Mouse (Mus musculus) 3T3-L1 (cell line): ENCODE results near the gene Rrp1b.
A peak's percentile ranks its signal among the peaks of the same experiment; 100 is the strongest.

ENCODE experiments used
- DNase-seq: peaks from one replicate; pipeline ENCODE4 v3.0.0-alpha.2; 2015; ENCODE audit warnings: low read depth, low spot score

The Rrp1b gene

DNA sequence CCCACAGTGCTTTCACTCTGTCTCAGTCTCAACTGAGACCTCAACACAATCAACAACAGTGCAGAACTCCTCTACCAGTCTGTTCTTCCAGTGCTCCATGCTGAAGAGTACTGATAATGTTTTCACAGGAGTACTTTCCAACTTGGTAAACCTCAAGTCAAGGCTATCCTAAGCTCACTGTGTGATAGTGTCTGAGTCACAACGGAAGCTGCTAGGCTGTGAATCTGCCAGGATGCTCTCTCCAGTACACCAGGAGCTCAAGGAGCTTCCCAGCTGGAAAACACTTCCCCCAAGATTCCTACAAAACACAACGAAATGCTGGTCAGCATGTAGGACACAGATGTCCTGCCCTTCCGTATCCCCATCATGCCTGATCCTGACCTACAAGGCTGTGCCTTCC lies 7.6 kb upstream of the Rrp1b start:
- DNase-seq: no peak

- peak; percentile 52 for DNase-seq
These were observed 4.2 kb upstream of the Rrp1b start for GRCm38 (mm10) chr17:32031684-32032083.

- no peak for DNase-seq
These were observed 1.6 kb upstream of the Rrp1b start for GRCm38 (mm10) chr17:32034322-32034721.

- DNase-seq: peak; percentile 49
These were observed 874 bp downstream of the Rrp1b start for GRCm38 (mm10) chr17:32036509-32037438.

DNA sequence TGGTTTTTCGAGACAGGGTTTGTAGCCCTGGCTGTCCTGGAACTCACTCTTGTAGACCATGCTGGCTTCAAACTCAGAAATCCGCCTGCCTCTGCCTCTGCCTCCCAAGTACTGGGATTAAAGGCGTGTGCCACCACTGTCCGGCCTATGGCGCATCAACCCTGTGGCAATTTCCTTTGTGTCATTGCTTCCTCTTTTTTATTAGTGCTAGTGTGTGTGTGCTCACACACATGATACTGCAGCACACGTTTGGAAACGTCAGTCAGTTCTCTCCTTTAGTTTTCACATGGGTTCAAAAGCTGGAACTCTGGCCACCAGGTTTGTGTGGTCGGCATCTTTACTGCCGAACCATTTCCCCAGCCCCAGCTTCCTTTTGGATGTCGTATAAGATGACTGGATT lies 4.4 kb downstream of the Rrp1b start:
- no peak for DNase-seq

GRCm38 (mm10) chr17:32046541-32046940 lies 10.6 kb downstream of the Rrp1b start:
- no peak for DNase-seq

- no peak for DNase-seq
These were observed 12.5 kb downstream of the Rrp1b start for GRCm38 (mm10) chr17:32048351-32048750.

DNA sequence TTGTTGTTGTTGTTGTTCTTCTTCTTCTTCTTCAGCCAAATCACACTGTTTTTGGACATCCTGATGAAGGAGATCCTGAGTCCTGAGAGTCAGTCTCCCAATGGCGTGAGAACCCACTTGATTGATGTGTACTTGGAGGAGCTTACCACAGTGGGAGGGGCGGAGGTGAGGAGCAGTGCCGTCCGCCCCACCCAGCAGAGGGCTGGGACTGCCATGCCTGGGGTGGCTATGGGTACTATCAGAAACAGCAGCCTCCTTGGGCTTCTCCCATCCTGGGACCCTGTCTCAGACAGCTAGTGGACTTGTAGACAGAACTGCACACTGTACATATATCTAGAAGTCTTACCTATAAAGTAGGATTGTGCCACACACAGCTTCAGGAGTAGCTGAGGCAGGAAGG lies 14.0 kb downstream of the Rrp1b start:
- DNase-seq: no peak

DNA sequence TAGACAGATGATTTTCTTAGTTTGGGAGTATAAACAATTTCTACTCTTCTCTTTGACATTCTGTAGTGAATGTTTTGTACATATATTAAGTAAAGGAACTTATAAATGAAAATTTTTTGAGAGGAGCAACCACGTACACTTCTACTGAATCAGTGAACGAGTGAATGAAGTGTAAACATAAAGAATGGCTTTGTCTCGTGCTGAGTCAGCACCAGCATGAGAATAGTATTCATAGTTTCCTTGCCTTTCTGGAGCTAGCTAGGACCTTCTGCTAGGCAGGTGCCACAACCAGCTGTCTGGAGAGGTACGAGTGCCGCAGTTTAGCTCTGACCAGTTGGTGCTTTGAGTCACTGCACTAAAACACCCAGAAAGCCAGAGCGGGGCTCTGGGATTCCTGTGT lies 14.7 kb downstream of the Rrp1b start:
- no peak for DNase-seq

GRCm38 (mm10) chr17:32052237-32053080 lies 16.6 kb downstream of the Rrp1b start:
- no peak for DNase-seq

- DNase-seq: no peak
These were observed 17.8 kb downstream of the Rrp1b start for GRCm38 (mm10) chr17:32053677-32054076.

DNA sequence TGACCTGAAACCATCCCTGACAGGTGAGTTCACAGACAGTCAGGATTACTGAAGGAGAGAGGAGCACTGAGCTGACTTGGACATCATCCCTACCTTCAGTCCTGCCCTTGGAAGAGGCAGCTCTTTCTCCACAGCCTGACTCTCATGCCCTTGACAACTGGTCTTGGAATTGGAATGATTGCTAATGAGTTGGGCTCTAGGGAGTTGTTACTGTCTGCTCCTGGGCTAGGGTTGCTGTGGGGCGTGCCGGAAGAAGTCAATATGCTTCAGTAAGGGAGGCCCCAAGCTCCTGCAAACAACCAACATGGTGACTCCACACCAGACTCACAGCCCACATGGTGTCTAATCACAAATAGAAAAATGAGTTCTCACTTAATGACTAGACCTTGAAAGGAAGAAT lies 21.9 kb downstream of the Rrp1b start:
- no peak for DNase-seq

DNA sequence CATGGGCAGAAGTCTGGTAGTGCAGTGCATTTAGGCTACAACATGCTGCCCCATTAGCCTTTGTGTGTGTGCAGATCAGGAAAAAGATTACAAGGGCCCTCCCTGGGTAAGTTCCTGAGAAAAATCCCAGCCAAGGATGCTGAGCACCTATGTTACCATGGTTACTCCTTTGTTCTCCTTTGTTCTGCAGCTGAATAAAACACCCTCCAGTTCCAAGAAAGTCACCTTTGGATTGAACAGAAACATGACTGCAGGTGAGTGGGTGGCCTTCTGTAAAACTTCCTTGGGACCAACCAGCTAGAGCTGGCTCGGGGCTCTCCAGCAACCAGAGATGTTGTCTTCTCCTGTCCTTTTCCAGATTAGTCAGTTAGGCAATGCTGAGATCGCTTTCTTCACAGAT lies 23.2 kb downstream of the Rrp1b start:
- no peak for DNase-seq

DNA sequence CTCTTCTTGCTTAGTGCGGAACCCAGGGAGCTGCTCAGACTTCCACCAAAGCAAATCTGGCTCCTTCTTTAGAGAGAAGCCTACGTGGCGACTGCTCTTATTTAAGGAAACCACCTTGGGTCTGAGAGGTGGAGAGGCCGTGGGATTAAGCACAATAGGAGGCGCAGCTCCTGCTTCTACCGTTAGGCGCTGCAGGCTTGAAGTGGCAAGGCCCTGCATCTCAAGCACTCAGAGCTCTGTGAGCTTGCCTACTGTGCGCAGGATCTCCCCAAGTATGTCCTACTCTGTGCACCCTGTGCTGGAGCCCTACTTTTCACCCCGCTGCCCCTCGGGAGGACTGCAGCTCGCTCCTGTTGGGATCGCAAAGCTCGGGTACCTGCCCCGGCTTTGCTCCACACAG lies 25.3 kb downstream of the Rrp1b start:
- DNase-seq: no peak

- DNase-seq: peak; percentile 34
These were observed 27.8 kb downstream of the Rrp1b start for GRCm38 (mm10) chr17:32063654-32064053.

- DNase-seq: peak; percentile 83
These were observed 28.9 kb downstream of the Rrp1b start for GRCm38 (mm10) chr17:32064762-32065161.

- no peak for DNase-seq
These were observed 31.6 kb downstream of the Rrp1b start for GRCm38 (mm10) chr17:32067541-32067940.

GRCm38 (mm10) chr17:32068381-32068780 lies 32.5 kb downstream of the Rrp1b start:
- no peak for DNase-seq

DNA sequence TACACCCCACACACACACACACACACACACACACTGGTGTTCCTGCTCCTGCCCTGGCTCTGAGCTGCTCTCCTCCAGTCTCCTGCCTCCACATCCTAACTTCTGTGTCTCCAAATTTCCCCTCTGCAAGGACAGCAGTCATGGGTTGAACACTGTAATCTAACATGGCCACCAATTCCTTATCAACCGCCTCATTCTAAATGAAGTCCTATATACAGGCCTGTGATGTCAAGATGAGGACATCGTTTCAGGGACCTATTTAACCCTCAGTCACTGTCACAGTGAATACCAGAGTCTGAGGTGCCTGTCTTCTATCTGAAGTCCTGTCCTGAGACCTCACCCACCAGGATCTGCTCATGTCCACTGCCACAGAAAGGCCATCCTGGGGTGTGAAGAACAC lies 32.9 kb downstream of the Rrp1b start:
- DNase-seq: no peak

DNA sequence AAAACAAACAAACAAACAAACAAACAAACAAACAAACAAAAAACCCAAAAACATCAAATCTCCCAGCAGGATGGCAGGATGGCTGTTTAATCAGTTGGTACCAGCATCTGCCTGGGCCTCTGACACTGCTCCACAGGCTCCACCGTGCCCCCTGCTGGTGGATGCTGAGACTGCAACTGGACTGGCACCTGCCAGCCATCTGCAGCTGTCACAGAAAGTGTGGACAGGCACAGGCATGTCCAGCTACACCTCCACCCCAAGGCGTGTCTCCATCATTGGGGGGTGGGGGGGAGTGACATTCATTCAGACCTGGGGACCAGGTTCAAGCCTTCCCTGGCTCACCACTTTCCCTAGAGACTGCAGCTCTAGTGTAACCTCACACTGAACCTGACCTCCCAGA lies 37.5 kb downstream of the Rrp1b start:
- peak; percentile 88 for DNase-seq

DNA sequence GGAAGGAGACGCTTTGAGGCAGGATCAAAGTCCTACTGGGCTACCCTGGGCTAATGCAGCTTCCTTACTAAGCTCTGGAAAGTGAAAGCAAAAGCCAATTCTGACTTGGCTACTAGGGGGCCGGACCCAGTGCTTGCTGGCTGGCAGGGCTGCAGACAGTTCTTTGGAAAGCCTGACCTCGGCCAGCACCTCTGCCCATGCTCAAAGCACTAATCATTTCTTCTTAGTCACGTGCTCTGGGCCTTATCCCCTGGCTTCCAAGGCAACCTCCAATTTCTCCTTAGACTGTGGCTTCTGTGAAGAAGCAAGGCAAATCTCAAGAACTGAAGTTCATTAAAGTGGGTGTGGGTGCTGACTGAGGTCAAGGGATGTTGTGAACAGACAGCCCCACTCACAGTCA lies 38.8 kb downstream of the Rrp1b start:
- DNase-seq: peak; percentile 41

- DNase-seq: peak; percentile 78
These were observed 39.3 kb downstream of the Rrp1b start for GRCm38 (mm10) chr17:32075164-32075563.

- no peak for DNase-seq
These were observed 47.5 kb downstream of the Rrp1b start for GRCm38 (mm10) chr17:32083351-32083750.
